Mouse (Mus musculus): Measurements from ENCODE around the gene Lsm11.

DNA sequence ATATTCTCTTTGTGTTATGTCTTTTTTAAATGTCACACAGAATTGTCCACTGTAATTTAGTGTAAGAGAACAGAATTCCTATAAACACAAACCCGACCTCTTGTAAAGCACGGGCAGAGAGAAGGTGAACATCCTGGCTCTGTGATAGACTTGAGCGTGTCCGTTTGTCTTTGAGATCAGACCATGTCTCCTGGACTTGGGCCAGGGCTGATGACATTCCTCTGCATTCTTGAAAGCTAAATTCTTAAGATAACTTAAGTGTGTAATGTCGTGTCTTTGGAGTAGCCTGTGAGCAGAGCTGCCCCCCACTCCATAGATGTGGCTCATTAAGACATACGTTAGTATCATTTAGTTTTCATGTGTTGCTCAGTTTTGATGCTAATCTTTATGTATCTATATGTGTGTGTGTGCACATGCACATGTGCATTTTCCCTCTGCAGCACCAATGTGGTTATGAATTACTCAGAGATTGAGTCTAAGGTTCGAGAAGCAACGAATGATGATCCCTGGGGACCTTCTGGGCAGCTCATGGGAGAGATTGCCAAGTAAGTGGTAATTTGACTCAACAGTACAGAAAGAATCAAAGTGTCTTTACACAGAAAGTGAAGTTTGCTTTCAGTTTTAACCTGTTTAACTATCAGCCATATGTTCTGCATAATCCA lies 61.3 kb downstream of the Lsm11 start:
- TF ChIP-seq CTCF (conservative IDR thresholded peaks at IDR 0.05 in 1 of 2, IDR thresholded peaks at IDR 0.05 in 1 of 2; ENCODE audit: low read depth in 2 of 2, low read length in 2 of 2) (no peak), JUND (conservative IDR thresholded peaks at IDR 0.05; ENCODE audit: low read depth, low read length) (peak; percentile 63; the same call in 1 of the 2 replicates), ETS1 (conservative IDR thresholded peaks at IDR 0.05; ENCODE audit: low read depth, low read length) (peak; percentile 73), E2F4 (IDR thresholded peaks at IDR 0.05; ENCODE audit: insufficient replicate concordance, low read depth, low read length) (no peak), SIN3A (IDR thresholded peaks at IDR 0.05; ENCODE audit: low read length) (0 out of 2 replicates have a peak, but pooled peaks have one; percentile 32), ZC3H11A (IDR thresholded peaks at IDR 0.05; ENCODE audit: low read depth, low read length) (no peak), UBTF (IDR thresholded peaks at IDR 0.05; ENCODE audit: low read depth, low read length) (no peak), IRF4 (IDR thresholded peaks at IDR 0.05; ENCODE audit: low read depth, low read length) (peak; percentile 82), EP300 (IDR thresholded peaks at IDR 0.05; ENCODE audit: low read length) (peak; percentile 81), MAFK (IDR thresholded peaks at IDR 0.05; ENCODE audit: insufficient replicate concordance, low read length) (peak; percentile 60; the same call in 1 of the 2 replicates), MAX (IDR thresholded peaks at IDR 0.05; ENCODE audit: low read length) (no peak; the same call in 1 of the 2 replicates)

Measured in CH12.LX (cell line).